Mouse (Mus musculus) retina, adult 2 months (tissue): Measurements from ENCODE around the gene Atf7.

Source experiments
- DNase-seq: peaks from one replicate; pipeline ENCODE4 v3.0.0-alpha.2; 2012; ENCODE audit warnings: low read depth, low spot score

Gene Atf7

GRCm38 (mm10) chr15:102515791-102516190, 109.5 kb downstream of the Atf7 start:
- no peak for DNase-seq

GRCm38 (mm10) chr15:102515261-102515660, 110.0 kb downstream of the Atf7 start:
- no peak for DNase-seq

- DNase-seq = no peak
Measured at GRCm38 (mm10) chr15:102513004-102513403, 112.3 kb downstream of the Atf7 start.

GRCm38 (mm10) chr15:102512471-102512870, 112.8 kb downstream of the Atf7 start:
- no peak for DNase-seq

- DNase-seq = no peak
Measured at GRCm38 (mm10) chr15:102512010-102512409, 113.3 kb downstream of the Atf7 start.

- DNase-seq = no peak
Measured at GRCm38 (mm10) chr15:102511285-102511833, 113.9 kb downstream of the Atf7 start.

- peak; percentile 61 for DNase-seq
Measured at GRCm38 (mm10) chr15:102510590-102511284, 114.5 kb downstream of the Atf7 start.

GRCm38 (mm10) chr15:102510110-102510509, 115.2 kb downstream of the Atf7 start:
- no peak for DNase-seq

GRCm38 (mm10) chr15:102508336-102508735, 116.9 kb downstream of the Atf7 start:
- DNase-seq = no peak

GRCm38 (mm10) chr15:102507561-102507960, 117.7 kb downstream of the Atf7 start:
- DNase-seq = no peak

GRCm38 (mm10) chr15:102506864-102507263, 118.4 kb downstream of the Atf7 start:
- DNase-seq = no peak

GRCm38 (mm10) chr15:102506464-102506830, 118.8 kb downstream of the Atf7 start:
- DNase-seq = no peak

GRCm38 (mm10) chr15:102505770-102506463, 119.3 kb downstream of the Atf7 start:
- DNase-seq = no peak

GRCm38 (mm10) chr15:102505073-102505769, 120.0 kb downstream of the Atf7 start:
- no peak for DNase-seq

- no peak for DNase-seq
Measured at GRCm38 (mm10) chr15:102503924-102504782, 121.1 kb downstream of the Atf7 start.

GRCm38 (mm10) chr15:102503447-102503846, 121.8 kb downstream of the Atf7 start, which contains the start of gene Gm10337:
Gene Gm10337 (plus strand): TSS chr15:102503722.
- DNase-seq = no peak

GRCm38 (mm10) chr15:102502254-102502840, 122.9 kb downstream of the Atf7 start:
- no peak for DNase-seq

GRCm38 (mm10) chr15:102501084-102501814, 124.0 kb downstream of the Atf7 start:
- no peak for DNase-seq

GRCm38 (mm10) chr15:102500479-102500878, 124.8 kb downstream of the Atf7 start:
- no peak for DNase-seq

- no peak for DNase-seq
Measured at GRCm38 (mm10) chr15:102499851-102500250, 125.4 kb downstream of the Atf7 start.
